Mouse (Mus musculus) lung, adult 2 months (tissue): ENCODE measurements around the gene Skida1.

Source experiments
- CTCF ChIP-seq: fragments of 200-500 bp; IDR thresholded peaks from 2 replicates; pipeline ENCODE4 v1.5.1; 2011; ENCODE audit warnings: mild to moderate bottlenecking, low read length, control low read depth; ENCODE audit not compliant: insufficient read depth
- POLR2A ChIP-seq: fragments of 200-500 bp; IDR thresholded peaks from 2 replicates; pipeline ENCODE4 v1.6.1; 2011; ENCODE audit warnings: low read depth, mild to moderate bottlenecking, control low read depth, low read length, borderline replicate concordance; ENCODE audit errors: extremely low read depth

- TF ChIP-seq POLR2A: no peak
- TF ChIP-seq CTCF: no peak
Measured at GRCm38 (mm10) chr2:18046186-18046585, 2.7 kb downstream of the Skida1 start.
